In the genomic region with DNA sequence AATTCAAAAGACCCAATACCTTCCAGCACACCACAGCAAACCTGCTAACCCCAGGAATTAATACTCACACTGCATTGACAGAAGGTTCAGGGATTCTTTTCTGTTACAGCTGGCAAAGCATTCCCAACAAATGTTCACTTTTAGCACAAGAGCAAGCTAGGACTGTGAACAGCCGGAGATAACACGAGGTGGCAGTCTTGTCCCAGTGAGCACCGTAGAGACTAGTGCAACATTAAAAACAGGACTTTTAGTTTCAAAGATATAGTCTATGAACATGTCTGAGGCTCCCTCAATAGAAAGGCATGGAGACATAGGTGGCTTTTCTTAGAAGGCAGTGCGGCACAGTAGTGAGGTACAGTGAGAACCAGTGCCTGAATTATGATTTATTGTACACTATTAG, we compare ENCODE assay signal across 9 mouse cellular contexts. TPM values are rescaled to one million over a fixed set of nuclear protein-coding genes. Genes with fewer than 3 reads are reported as not detected.
DNase-seq lines count a peak whose midpoint lies in the region; ATAC-seq and TF ChIP-seq lines count a peak whose summit lies in the region.
"Had no signal": no experiment of that assay in that cellular context is flagged by ENCODE, and none has a peak within 500 bp of the region (broad histone marks: within the 10 kb centered on the region; RNA-seq: fewer than 3 reads in every experiment).

No protein-coding gene starts in this region.

- H3K4me1 ChIP-seq in forebrain, postnatal 0 days (ENCODE audit: insufficient read depth) = no peaks in the 10 kb centered on the region
- no peaks in the 10 kb centered on the region for H3K4me1 ChIP-seq in forebrain, embryonic 16.5 days (replicated peaks; ENCODE audit: control insufficient read depth, insufficient read depth, low read length)
- H3K4me1 ChIP-seq in embryonic fibroblast, embryonic 13.5 days (ENCODE audit: control insufficient read depth, insufficient read depth, low read length) = peaks cover 9% of the 10 kb centered on the region
- no peaks in the 10 kb centered on the region for H3K4me1 ChIP-seq in midbrain, embryonic 15.5 days

- 78% methylated on average over 4 of the region's 4 CpGs for WGBS in forebrain, postnatal 0 days
- WGBS in forebrain, embryonic 16.5 days = 85% methylated on average over 4 of the region's 4 CpGs
- 90% methylated on average over 4 of the region's 4 CpGs for WGBS in midbrain, embryonic 15.5 days

- TF ChIP-seq CTCF in forebrain, postnatal 0 days (IDR thresholded peaks at IDR 0.05; ENCODE audit: low read depth) = peak; percentile 66
- peak; percentile 40; the same call in 1 of the 2 replicates for TF ChIP-seq CTCF in embryonic fibroblast, embryonic 13.5 days (IDR thresholded peaks at IDR 0.05; ENCODE audit: borderline replicate concordance, insufficient read depth, low read length)

- no peak for TF ChIP-seq POLR2A in embryonic fibroblast, embryonic 13.5 days (IDR thresholded peaks at IDR 0.05; ENCODE audit: low read depth, low read length)

- peak; percentile 79 for ATAC-seq in forebrain, postnatal 0 days
- no peak for ATAC-seq in forebrain, embryonic 16.5 days
- ATAC-seq in midbrain, embryonic 15.5 days (replicated peaks) = no peak

- no peaks in the 10 kb centered on the region for H3K27me3 ChIP-seq in forebrain, postnatal 0 days (ENCODE audit: insufficient read depth, low read length)
- H3K27me3 ChIP-seq in forebrain, embryonic 16.5 days (replicated peaks; ENCODE audit: control insufficient read depth, insufficient read depth, low read length) = no peaks in the 10 kb centered on the region
- no peaks in the 10 kb centered on the region for H3K27me3 ChIP-seq in midbrain, embryonic 15.5 days (replicated peaks)

- no peak overlapping the region for H3K4me3 ChIP-seq in forebrain, postnatal 0 days (ENCODE audit: low read depth, low read length)
- no peak overlapping the region for H3K4me3 ChIP-seq in forebrain, embryonic 16.5 days (replicated peaks; ENCODE audit: low read length)
- H3K4me3 ChIP-seq in embryonic fibroblast, embryonic 13.5 days (ENCODE audit: insufficient read depth, low read length) = no peak overlapping the region
- no peak overlapping the region for H3K4me3 ChIP-seq in midbrain, embryonic 15.5 days

- no peak overlapping the region for H3K4me2 ChIP-seq in forebrain, postnatal 0 days (ENCODE audit: low read depth)
- no peak overlapping the region for H3K4me2 ChIP-seq in forebrain, embryonic 16.5 days (ENCODE audit: low read length)
- no peak overlapping the region for H3K4me2 ChIP-seq in midbrain, embryonic 15.5 days

- H3K9me3 ChIP-seq in forebrain, postnatal 0 days (ENCODE audit: low read length) = no peaks in the 10 kb centered on the region
- H3K9me3 ChIP-seq in forebrain, embryonic 16.5 days (ENCODE audit: control insufficient read depth, low read length) = no peaks in the 10 kb centered on the region
- H3K9me3 ChIP-seq in midbrain, embryonic 15.5 days = no peaks in the 10 kb centered on the region

- no peaks in the 10 kb centered on the region for H3K36me3 ChIP-seq in forebrain, postnatal 0 days (ENCODE audit: insufficient read depth)
- H3K36me3 ChIP-seq in forebrain, embryonic 16.5 days (ENCODE audit: control insufficient read depth, insufficient read depth) = no peaks in the 10 kb centered on the region
- H3K36me3 ChIP-seq in midbrain, embryonic 15.5 days (replicated peaks) = no peaks in the 10 kb centered on the region

- no peak overlapping the region for H3K9ac ChIP-seq in forebrain, postnatal 0 days
- no peak overlapping the region for H3K9ac ChIP-seq in forebrain, embryonic 16.5 days (replicated peaks; ENCODE audit: low read depth, low read length)
- H3K9ac ChIP-seq in midbrain, embryonic 15.5 days = no peak overlapping the region

- peak; percentile 58 for DNase-seq in forebrain, postnatal 0 days
- peak; percentile 56 to 66 for DNase-seq in layer of hippocampus, postnatal 10 days (ENCODE audit: low spot score in 2 of 2)
- peak; percentile 58 for DNase-seq in lung, postnatal 10 days
- no peak for DNase-seq in neural tube, embryonic 10.5 days (ENCODE audit: extremely low spot score, low spot score)
- DNase-seq in gastrocnemius, adult 8-10 months (ENCODE audit: low spot score in 2 of 2) = no peak

- no peak overlapping the region for H3K27ac ChIP-seq in forebrain, postnatal 0 days (ENCODE audit: low read depth, low read length)
- no peak overlapping the region for H3K27ac ChIP-seq in forebrain, embryonic 16.5 days (ENCODE audit: low read length)
- H3K27ac ChIP-seq in embryonic fibroblast, embryonic 13.5 days (ENCODE audit: insufficient read depth, low read length) = peak overlapping the region; percentile 35; the same call in 1 of the 2 replicates
- no peak overlapping the region for H3K27ac ChIP-seq in midbrain, embryonic 15.5 days

RNA-seq across cellular contexts. Expression of a gene that starts 38.2 kb away (rescaled TPM):
- 1.1 and 1.3 TPM in 2 replicates for total RNA-seq in forebrain, postnatal 0 days (2014; rRNA removed)
- 1.8 and 2.5 TPM in 2 replicates for polyA plus RNA-seq in forebrain, postnatal 0 days (2015; fragmentation: Nextera tagmentation; extraction: Ambion mirVana)
- 6.0 and 8.2 TPM in 2 replicates for polyA plus RNA-seq in forebrain, embryonic 16.5 days (2015; fragmentation: Nextera tagmentation; extraction: Ambion mirVana)
- 0.90 and 1.1 TPM in 2 replicates for polyA plus RNA-seq in embryonic fibroblast, embryonic 13.5 days (2011; ENCODE audit: insufficient read length, low read depth, missing spikeins)
- 1 to 10 TPM; 1.5 to 2.4 TPM for total RNA-seq in layer of hippocampus, postnatal 10 days (2021)
- under 1 TPM; 0.19 to 0.46 (median 0.31) TPM for total RNA-seq in gastrocnemius, adult 8-10 months (2022)
- 4.2 and 5.5 TPM in 2 replicates for polyA plus RNA-seq in midbrain, embryonic 15.5 days (2015; fragmentation: Nextera tagmentation; extraction: Ambion mirVana)

RNA-seq across cellular contexts. Expression of a gene that starts 38.8 kb away (rescaled TPM):
- total RNA-seq in forebrain, postnatal 0 days (2014; rRNA removed) = 51.4 and 68.2 TPM in 2 replicates
- polyA plus RNA-seq in forebrain, postnatal 0 days (2015; fragmentation: Nextera tagmentation; extraction: Ambion mirVana) = 13.1 and 20.4 TPM in 2 replicates
- polyA plus RNA-seq in forebrain, embryonic 16.5 days (2015; fragmentation: Nextera tagmentation; extraction: Ambion mirVana) = 30.4 and 32.5 TPM in 2 replicates
- 112 and 120 TPM in 2 replicates for polyA plus RNA-seq in embryonic fibroblast, embryonic 13.5 days (2011; ENCODE audit: insufficient read length, low read depth, missing spikeins)
- 100 to 1,000 TPM; 106 to 109 TPM for total RNA-seq in layer of hippocampus, postnatal 10 days (2021)
- 10 to 100 TPM; 46.3 to 52.5 (median 48.1) TPM for total RNA-seq in gastrocnemius, adult 8-10 months (2022)
- polyA plus RNA-seq in midbrain, embryonic 15.5 days (2015; fragmentation: Nextera tagmentation; extraction: Ambion mirVana) = 29.9 and 30.6 TPM in 2 replicates

RNA-seq across cellular contexts. Expression of a gene that starts 55.5 kb away (rescaled TPM):
- not detected in 2 replicates for total RNA-seq in forebrain, postnatal 0 days (2014; rRNA removed)
- polyA plus RNA-seq in forebrain, postnatal 0 days (2015; fragmentation: Nextera tagmentation; extraction: Ambion mirVana) = not detected in 2 replicates
- polyA plus RNA-seq in forebrain, embryonic 16.5 days (2015; fragmentation: Nextera tagmentation; extraction: Ambion mirVana) = 0.49 TPM in 1 of 2 replicates, not detected in the other
- polyA plus RNA-seq in embryonic fibroblast, embryonic 13.5 days (2011; ENCODE audit: insufficient read length, low read depth, missing spikeins) = not detected in 2 replicates
- not detected for total RNA-seq in layer of hippocampus, postnatal 10 days (2021)
- 10 to 100 TPM in 1 of 4 experiments, under 1 TPM in 2, not detected in 1; 0.18 to 11.6 (median 0.34) TPM for total RNA-seq in gastrocnemius, adult 8-10 months (2022)
- polyA plus RNA-seq in midbrain, embryonic 15.5 days (2015; fragmentation: Nextera tagmentation; extraction: Ambion mirVana) = 0.10 and 5.6 TPM in 2 replicates
- total RNA-seq: common myeloid progenitor, adult 5-6 weeks had no signal

Comparison
In these comparisons a context has a peak if more than half of its experiments do, and no peak if none do; other contexts are left out.
1. DNase-seq: peak in forebrain, postnatal 0 days (single experiment), layer of hippocampus, postnatal 10 days (2 of 2) and lung, postnatal 10 days (single experiment); none in neural tube, embryonic 10.5 days (single experiment) and gastrocnemius, adult 8-10 months (0 of 2).